Comparison of ENCODE assay signal across 20 mouse cellular contexts in genomic region chr8:127542162-127542561, GRCm38 (mm10).
DNase-seq lines count a peak whose midpoint lies in the region; ATAC-seq lines count a peak whose summit lies in the region.
"Had no signal": no experiment of that assay in that cellular context is flagged by ENCODE, and none has a peak within 500 bp of the region (broad histone marks: within the 10 kb centered on the region; RNA-seq: fewer than 3 reads in every experiment).

No protein-coding gene starts in this region.

- no peak overlapping the region for H3K27ac ChIP-seq in neural tube, embryonic 11.5 days (ENCODE audit: low read depth, low read length)
- no peak overlapping the region for H3K27ac ChIP-seq in liver, embryonic 11.5 days (ENCODE audit: low read depth, low read length)
- H3K27ac ChIP-seq: embryonic facial prominence, embryonic 13.5 days; forebrain, embryonic 10.5 days; hindbrain, embryonic 13.5 days; neural tube, embryonic 15.5 days; stomach, embryonic 15.5 days had no signal

- no peaks in the 10 kb centered on the region for H3K36me3 ChIP-seq in neural tube, embryonic 11.5 days (ENCODE audit: control insufficient read depth, insufficient read depth, low read length)
- H3K36me3 ChIP-seq in liver, embryonic 11.5 days (ENCODE audit: control insufficient read depth, insufficient read depth, low read length) = no peaks in the 10 kb centered on the region
- H3K36me3 ChIP-seq: embryonic facial prominence, embryonic 13.5 days; forebrain, embryonic 10.5 days; hindbrain, embryonic 13.5 days; neural tube, embryonic 15.5 days; stomach, embryonic 15.5 days had no signal

- H3K4me1 ChIP-seq in neural tube, embryonic 11.5 days (ENCODE audit: control insufficient read depth, insufficient read depth, low read length) = no peaks in the 10 kb centered on the region; the same call in 1 of the 2 replicates
- no peaks in the 10 kb centered on the region; the same call in 1 of the 2 replicates for H3K4me1 ChIP-seq in liver, embryonic 11.5 days (replicated peaks; ENCODE audit: control insufficient read depth, insufficient read depth, low read length)
- H3K4me1 ChIP-seq: stomach, embryonic 15.5 days had no signal

- no peak overlapping the region for H3K4me2 ChIP-seq in neural tube, embryonic 11.5 days (ENCODE audit: low read depth)
- H3K4me2 ChIP-seq in liver, embryonic 11.5 days = no peak overlapping the region
- H3K4me2 ChIP-seq: embryonic facial prominence, embryonic 13.5 days; hindbrain, embryonic 13.5 days; neural tube, embryonic 15.5 days; stomach, embryonic 15.5 days had no signal

- 89% methylated on average over 2 of the region's 2 CpGs for WGBS in neural tube, embryonic 11.5 days
- WGBS in liver, embryonic 11.5 days = 68% methylated on average over 2 of the region's 2 CpGs

- H3K9me3 ChIP-seq in neural tube, embryonic 11.5 days (ENCODE audit: control insufficient read depth, low read length) = no peaks in the 10 kb centered on the region
- H3K9me3 ChIP-seq in liver, embryonic 11.5 days (ENCODE audit: control insufficient read depth, low read length) = no peaks in the 10 kb centered on the region
- H3K9me3 ChIP-seq: embryonic facial prominence, embryonic 13.5 days; forebrain, embryonic 10.5 days; hindbrain, embryonic 13.5 days; neural tube, embryonic 15.5 days; stomach, embryonic 15.5 days had no signal

- DNase-seq in neural tube, embryonic 11.5 days (ENCODE audit: low spot score) = no peak
- no peak for DNase-seq in neural tube, embryonic 10.5 days (ENCODE audit: extremely low spot score, low spot score)
- DNase-seq in R1 (ENCODE audit: low read depth, low spot score) = peak; percentile 68
- no peak for DNase-seq in liver, embryonic 11.5 days (ENCODE audit: low spot score)
- no peak for DNase-seq in kidney, adult 9 months
- no peak for DNase-seq in adrenal gland, postnatal 4 days (ENCODE audit: low spot score in 2 of 2)
- DNase-seq: adrenal gland, adult 2 months; cerebellum, adult 2 months; heart, adult 18-20 months; kidney, postnatal 10 days; spleen, adult 18-20 months; thymus, postnatal 36 days had no signal

- no peak overlapping the region for H3K4me3 ChIP-seq in neural tube, embryonic 11.5 days (ENCODE audit: low read depth, low read length)
- H3K4me3 ChIP-seq in liver, embryonic 11.5 days (ENCODE audit: low read depth, low read length) = no peak overlapping the region
- H3K4me3 ChIP-seq: embryonic facial prominence, embryonic 13.5 days; forebrain, embryonic 10.5 days; hindbrain, embryonic 13.5 days; neural tube, embryonic 15.5 days; stomach, embryonic 15.5 days had no signal

- 0 out of 2 replicates have a peak, but pooled peaks have one; percentile 16 for ATAC-seq in neural tube, embryonic 11.5 days (ENCODE audit: insufficient read depth, low FRiP score, low TSS enrichment)
- ATAC-seq in liver, embryonic 11.5 days (replicated peaks; ENCODE audit: low FRiP score) = peak; percentile 86
- peak; percentile 76 for ATAC-seq in megakaryocyte-erythroid progenitor cell, adult 5-6 weeks (replicated peaks; ENCODE audit: low FRiP score, low TSS enrichment, poor library complexity, severe bottlenecking)
- ATAC-seq: intestine, postnatal 0 days; Patski had no signal

- no peak overlapping the region for H3K9ac ChIP-seq in neural tube, embryonic 11.5 days (ENCODE audit: low read length)
- no peak overlapping the region for H3K9ac ChIP-seq in liver, embryonic 11.5 days (ENCODE audit: low read depth, low read length)
- H3K9ac ChIP-seq: embryonic facial prominence, embryonic 13.5 days; hindbrain, embryonic 13.5 days; neural tube, embryonic 15.5 days; stomach, embryonic 15.5 days had no signal

- H3K27me3 ChIP-seq in neural tube, embryonic 11.5 days (ENCODE audit: control insufficient read depth, insufficient read depth, low read length) = no peaks in the 10 kb centered on the region
- H3K27me3 ChIP-seq in liver, embryonic 11.5 days (replicated peaks; ENCODE audit: control insufficient read depth, insufficient read depth, low read length) = no peaks in the 10 kb centered on the region
- H3K27me3 ChIP-seq: embryonic facial prominence, embryonic 13.5 days; hindbrain, embryonic 13.5 days; neural tube, embryonic 15.5 days; Patski; stomach, embryonic 15.5 days had no signal

Comparison
In these comparisons a context has a peak if more than half of its experiments do, and no peak if none do; other contexts are left out.
1. ATAC-seq: peak in every context shown above with its lines; median percentile 86 in liver, embryonic 11.5 days; 76 in megakaryocyte-erythroid progenitor cell, adult 5-6 weeks; 16 in neural tube, embryonic 11.5 days.